Comparison of ENCODE assay signal across 12 mouse cellular contexts in genomic region chr9:31931691-31932090, GRCm38 (mm10). TPM values are rescaled to one million over a fixed set of nuclear protein-coding genes. Genes with fewer than 3 reads are reported as not detected.
A peak's percentile ranks its signal among the peaks of the same experiment; 100 is the strongest.
DNase-seq lines count a peak whose midpoint lies in the region; ATAC-seq and TF ChIP-seq lines count a peak whose summit lies in the region.
"Had no signal": no experiment of that assay in that cellular context is flagged by ENCODE, and none has a peak within 500 bp of the region (broad histone marks: within the 10 kb centered on the region; RNA-seq: fewer than 3 reads in every experiment).

No protein-coding gene starts in this region.

- no peaks in the 10 kb centered on the region for H3K79me2 ChIP-seq in MEL (ENCODE audit: control insufficient read depth, insufficient read depth, low read length, poor library complexity)

- TF ChIP-seq POLR2A in MEL (IDR thresholded peaks at IDR 0.05; ENCODE audit: control insufficient read depth in 1 of 2, insufficient read depth in 1 of 2, low read depth in 1 of 2, low read length in 2 of 2, poor library complexity in 1 of 2), result no peak

- H3K4me1 ChIP-seq in kidney, embryonic 16.5 days (ENCODE audit: insufficient read depth, low read length), result no peaks in the 10 kb centered on the region
- H3K4me1 ChIP-seq in MEL (ENCODE audit: control insufficient read depth in 1 of 2, insufficient read depth in 2 of 2, low read length in 2 of 2), result no peaks in the 10 kb centered on the region
- 0 out of 2 replicates have a peak, but pooled peaks cover 1% of the 10 kb centered on the region for H3K4me1 ChIP-seq in forebrain, embryonic 16.5 days (replicated peaks; ENCODE audit: control insufficient read depth, insufficient read depth, low read length)

- H3K27me3 ChIP-seq in kidney, embryonic 16.5 days (ENCODE audit: insufficient read depth, low read length), result no peaks in the 10 kb centered on the region
- no peaks in the 10 kb centered on the region; a peak in 1 of 4 replicates for H3K27me3 ChIP-seq in MEL (ENCODE audit: control insufficient read depth in 1 of 2, insufficient read depth in 2 of 2, low read length in 2 of 2)
- H3K27me3 ChIP-seq in forebrain, embryonic 16.5 days (replicated peaks; ENCODE audit: control insufficient read depth, insufficient read depth, low read length), result no peaks in the 10 kb centered on the region

- no peak overlapping the region for H3K27ac ChIP-seq in kidney, embryonic 16.5 days (ENCODE audit: low read length)
- H3K27ac ChIP-seq in MEL (ENCODE audit: control insufficient read depth, low read depth, low read length), result no peak overlapping the region
- H3K27ac ChIP-seq in forebrain, embryonic 16.5 days (ENCODE audit: low read length), result no peak overlapping the region
- H3K27ac ChIP-seq: liver, embryonic 14.5 days had no signal

- H3K9me3 ChIP-seq in kidney, embryonic 16.5 days (ENCODE audit: low read length), result no peaks in the 10 kb centered on the region
- no peaks in the 10 kb centered on the region for H3K9me3 ChIP-seq in MEL (replicated peaks; ENCODE audit: insufficient read depth, low read length)
- H3K9me3 ChIP-seq in forebrain, embryonic 16.5 days (ENCODE audit: control insufficient read depth, low read length), result no peaks in the 10 kb centered on the region

- no peak overlapping the region for H3K4me2 ChIP-seq in kidney, embryonic 16.5 days (replicated peaks; ENCODE audit: low read depth, low read length)
- H3K4me2 ChIP-seq in forebrain, embryonic 16.5 days (ENCODE audit: low read length), result no peak overlapping the region

- peak; percentile 38 for DNase-seq in kidney, adult 18-20 months
- DNase-seq in MEL (ENCODE audit: low read depth, low spot score), result peak; percentile 54
- DNase-seq in kidney, postnatal 14 days, result peak; percentile 21
- DNase-seq in lung, postnatal 36 days, result peak; percentile 57
- no peak for DNase-seq in cerebellum, adult 18-20 months
- no peak for DNase-seq in frontal cortex, postnatal 36 days (ENCODE audit: low spot score in 2 of 2)
- DNase-seq: heart, postnatal 4 days had no signal

- no peak for TF ChIP-seq EP300 in MEL (IDR thresholded peaks at IDR 0.05; ENCODE audit: low read depth in 1 of 2, low read length in 2 of 2)

- no peak overlapping the region for H3K4me3 ChIP-seq in kidney, embryonic 16.5 days (ENCODE audit: low read length)
- no peak overlapping the region for H3K4me3 ChIP-seq in MEL (ENCODE audit: control insufficient read depth in 1 of 2, insufficient read depth in 1 of 2, low read depth in 2 of 2, low read length in 2 of 2)
- no peak overlapping the region for H3K4me3 ChIP-seq in forebrain, embryonic 16.5 days (replicated peaks; ENCODE audit: low read length)
- H3K4me3 ChIP-seq: erythroblast, embryonic 14.5 days had no signal

- ATAC-seq in kidney, embryonic 16.5 days (ENCODE audit: low FRiP score, low TSS enrichment), result no peak
- ATAC-seq in forebrain, embryonic 16.5 days, result no peak
- ATAC-seq: activated CD4-positive, CD25-positive, alpha-beta regulatory T cell, adult 4 months had no signal

- 54% methylated on average over 5 of the region's 5 CpGs for WGBS in kidney, embryonic 16.5 days
- WGBS in forebrain, embryonic 16.5 days, result 55% methylated on average over 5 of the region's 5 CpGs

- H3K36me3 ChIP-seq in kidney, embryonic 16.5 days (ENCODE audit: insufficient read depth, low read length), result no peaks in the 10 kb centered on the region
- no peaks in the 10 kb centered on the region for H3K36me3 ChIP-seq in MEL (ENCODE audit: control insufficient read depth in 1 of 2, insufficient read depth in 2 of 2, low read length in 2 of 2)
- no peaks in the 10 kb centered on the region for H3K36me3 ChIP-seq in forebrain, embryonic 16.5 days (ENCODE audit: control insufficient read depth, insufficient read depth)

- no peak for TF ChIP-seq CTCF in MEL (IDR thresholded peaks at IDR 0.05 in 2 of 3, conservative IDR thresholded peaks at IDR 0.05 in 1 of 3; ENCODE audit: control insufficient read depth in 1 of 3, insufficient read depth in 1 of 3, low read depth in 2 of 3, low read length in 3 of 3, poor library complexity in 1 of 3, severe bottlenecking in 1 of 3)

- H3K9ac ChIP-seq in kidney, embryonic 16.5 days (replicated peaks; ENCODE audit: low read length), result no peak overlapping the region
- no peak overlapping the region for H3K9ac ChIP-seq in MEL (ENCODE audit: control insufficient read depth, low read depth, low read length, poor library complexity, severe bottlenecking)
- no peak overlapping the region for H3K9ac ChIP-seq in forebrain, embryonic 16.5 days (replicated peaks; ENCODE audit: low read depth, low read length)
- H3K9ac ChIP-seq: liver, embryonic 14.5 days had no signal

- no peak for TF ChIP-seq RAD21 in MEL (IDR thresholded peaks at IDR 0.05; ENCODE audit: low read depth, low read length)

TF ChIP-seq in MEL, 35 proteins besides CTCF, POLR2A, EP300 and RAD21:
- TF ChIP-seq TBP (IDR thresholded peaks at IDR 0.05; ENCODE audit: low read depth, low read length) (no peak), NRF1 (IDR thresholded peaks at IDR 0.05; ENCODE audit: insufficient read depth, low read depth, low read length, poor library complexity, severe bottlenecking) (no peak)

RNA-seq across cellular contexts. Expression of gene Barx2, which starts 18.4 kb away (rescaled TPM):
- polyA plus RNA-seq in kidney, embryonic 16.5 days (2015; fragmentation: Nextera tagmentation; extraction: Ambion mirVana), result not detected in 2 replicates
- total RNA-seq in MEL (2012; rRNA removed), result not detected in 2 replicates
- not detected for polyA plus RNA-seq in MEL (2012; ENCODE audit: insufficient read depth in 1 of 2, insufficient read length in 2 of 2, low read depth in 1 of 2, low replicate concordance in 2 of 2, missing spikeins in 1 of 2)
- not detected in 2 replicates for polyA plus RNA-seq in forebrain, embryonic 16.5 days (2015; fragmentation: Nextera tagmentation; extraction: Ambion mirVana)
- polyA plus RNA-seq: erythroblast, embryonic 14.5 days; liver, embryonic 14.5 days had no signal

Comparison
In these comparisons a context has a peak if more than half of its experiments do, and no peak if none do; other contexts are left out.
1. DNase-seq: peak in kidney, adult 18-20 months (single experiment), MEL (single experiment), kidney, postnatal 14 days (single experiment) and lung, postnatal 36 days (single experiment); none in cerebellum, adult 18-20 months (0 of 2) and frontal cortex, postnatal 36 days (0 of 2).